Mouse (Mus musculus) embryo, embryonic 11 days (tissue): ENCODE results near the gene Plek.
A peak's percentile ranks its signal among the peaks of the same experiment; 100 is the strongest.

Experiments
- DNase-seq: peaks from one replicate; pipeline ENCODE4 v3.0.0-alpha.2; 2015

Gene Plek

GRCm38 (mm10) chr11:16999933-17000332 lies 52.2 kb downstream of the Plek start:
- DNase-seq: no peak

- no peak for DNase-seq
Observed at GRCm38 (mm10) chr11:16999387-16999786, 52.8 kb downstream of the Plek start.

- no peak for DNase-seq
Observed at GRCm38 (mm10) chr11:16997465-16997864, 54.7 kb downstream of the Plek start.

GRCm38 (mm10) chr11:16996818-16997217 lies 55.4 kb downstream of the Plek start:
- DNase-seq: no peak

- no peak for DNase-seq
Observed at GRCm38 (mm10) chr11:16992880-16993279, 59.3 kb downstream of the Plek start.

- DNase-seq: no peak
Observed at GRCm38 (mm10) chr11:16989885-16990284, 62.3 kb downstream of the Plek start.

- no peak for DNase-seq
Observed at GRCm38 (mm10) chr11:16987745-16988328, 64.3 kb downstream of the Plek start.

GRCm38 (mm10) chr11:16986550-16987187 lies 65.5 kb downstream of the Plek start:
- no peak for DNase-seq

GRCm38 (mm10) chr11:16978161-16978707 lies 73.9 kb downstream of the Plek start:
- DNase-seq: no peak

GRCm38 (mm10) chr11:16977611-16978010 lies 74.6 kb downstream of the Plek start:
- no peak for DNase-seq

- DNase-seq: no peak
Observed at GRCm38 (mm10) chr11:16976937-16977336, 75.2 kb downstream of the Plek start.

GRCm38 (mm10) chr11:16973086-16973485 lies 79.1 kb downstream of the Plek start:
- DNase-seq: no peak

GRCm38 (mm10) chr11:16972027-16972426 lies 80.2 kb downstream of the Plek start:
- DNase-seq: no peak

GRCm38 (mm10) chr11:16969650-16970049 lies 82.5 kb downstream of the Plek start:
- DNase-seq: no peak

GRCm38 (mm10) chr11:16967806-16968205 lies 84.4 kb downstream of the Plek start:
- peak; percentile 45 for DNase-seq

GRCm38 (mm10) chr11:16958520-16958919 lies 93.7 kb downstream of the Plek start:
- no peak for DNase-seq

- no peak for DNase-seq
Observed at GRCm38 (mm10) chr11:16957030-16957429, 95.2 kb downstream of the Plek start.

GRCm38 (mm10) chr11:16956115-16956862 lies 95.9 kb downstream of the Plek start:
- no peak for DNase-seq

- DNase-seq: no peak
Observed at GRCm38 (mm10) chr11:16951761-16952010, 100.5 kb downstream of the Plek start.

- DNase-seq: peak; percentile 98
Observed at GRCm38 (mm10) chr11:16950976-16951760, 101.0 kb downstream of the Plek start, which contains the start of gene Fbxo48. Fbxo48 (plus strand) TSS chr11:16951375.

GRCm38 (mm10) chr11:16950226-16950975 lies 101.8 kb downstream of the Plek start:
- DNase-seq: peak; percentile 10

GRCm38 (mm10) chr11:16948756-16949155 lies 103.4 kb downstream of the Plek start:
- peak; percentile 36 for DNase-seq
